Mouse (Mus musculus) gastrocnemius, postnatal 10 days (tissue): ENCODE measurements around the gene Gm8334. TPM values are rescaled to one million over a fixed set of nuclear protein-coding genes. Genes with fewer than 3 reads are reported as not detected.
"Not testable (repeated sequence)": the region's sequence is repeated elsewhere in the genome, so short reads cannot be mapped to it uniquely, and the experiment has no call there.

Source experiments
- DNase-seq: peaks from one replicate; pipeline ENCODE4 v3.0.0; 2021; ENCODE audit warnings: mixed read lengths
- long read RNA-seq, 2 experiments: library from polyadenylated mRNA; stranded (forward); transcript quantifications; one replicate each; pipeline ENCODE4 v2.0.0; 2021
- total RNA-seq, 2 experiments: library from RNA; stranded (reverse); gene quantifications; 2 replicates each; pipeline ENCODE4 v1.2.3; 2021

The Gm8334 gene
- total RNA-seq = not detected
- long read RNA-seq, experiment 1 = 0 reads
- long read RNA-seq, experiment 2 = 0 reads

GRCm38 (mm10) chrX:148615053-148615452 is at the start of gene Gm8334:
Gene Gm8334, minus strand, starts transcription at chrX:148615153.
- not testable (repeated sequence) for DNase-seq

- DNase-seq = not testable (repeated sequence)
These were observed 48.3 kb upstream of the Gm8334 start, which contains the start of gene Gm15127 for GRCm38 (mm10) chrX:148663298-148663697. Gene Gm15127, plus strand, starts transcription at chrX:148663598.

Other genes with a start within 250 kb of the Gm8334 start
- not detected for gene Gm15114, start 126.2 kb downstream of the Gm8334 start, total RNA-seq
- gene Gm15127, start 48.4 kb upstream of the Gm8334 start, total RNA-seq = not detected
- gene Luzp4, start 242.5 kb upstream of the Gm8334 start, total RNA-seq = not detected